Mouse (Mus musculus): ENCODE results near the gene Prcp. TPM values are rescaled to one million over a fixed set of nuclear protein-coding genes. Genes with fewer than 3 reads are reported as not detected.

The Prcp gene
- polyA plus RNA-seq (2017; shearing (Covaris generic)) = 20.7 TPM

DNA sequence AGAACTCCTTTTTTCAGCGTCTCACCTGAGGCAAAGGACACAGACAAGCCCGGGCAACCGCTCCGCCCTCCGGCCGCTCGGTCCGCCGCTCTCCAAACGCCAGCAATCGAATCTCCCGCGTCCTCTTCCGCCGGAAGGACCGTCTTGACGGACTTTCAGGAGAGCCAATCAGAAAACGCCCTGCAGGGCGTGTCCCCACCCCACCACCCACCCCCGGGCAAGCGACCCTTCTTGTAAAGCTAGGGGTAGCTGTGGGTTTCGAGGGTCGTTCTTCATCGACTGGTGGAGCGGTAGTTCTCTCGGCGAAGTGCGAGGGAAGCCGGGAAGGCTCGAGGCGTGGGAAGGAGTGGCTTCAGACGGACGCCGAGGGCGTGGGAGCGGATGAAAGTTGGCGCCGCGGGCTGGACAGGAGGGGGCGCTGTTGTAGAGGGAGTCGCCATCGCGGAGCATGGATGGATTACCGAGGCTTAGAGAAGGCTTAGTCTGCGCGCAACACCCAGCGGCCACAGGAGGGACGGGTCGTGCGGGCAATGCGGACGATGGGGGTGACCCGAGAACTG lies at the start of gene Prcp, which contains the start of gene Ddias:
Prcp (plus strand) TSS at position 355 of the 560 bp plus-strand sequence.
Ddias (minus strand) TSS at position 132 of the 560 bp plus-strand sequence.

Other genes starting within 250 kb of the Prcp start
- gene Ankrd42, start 237.3 kb upstream of the Prcp start, polyA plus RNA-seq (2017; shearing (Covaris generic)) = 0.35 TPM
- 27.3 TPM for gene Pcf11, start 204.5 kb upstream of the Prcp start, polyA plus RNA-seq (2017; shearing (Covaris generic))
- 0.15 TPM for gene Rab30, start 132.9 kb upstream of the Prcp start, polyA plus RNA-seq (2017; shearing (Covaris generic))
- gene Ddias, start 223 bp upstream of the Prcp start, polyA plus RNA-seq (2017; shearing (Covaris generic)) = 4.2 TPM
- not detected for gene Fam181b, start 205.4 kb downstream of the Prcp start, polyA plus RNA-seq (2017; shearing (Covaris generic))